Mouse (Mus musculus) myocyte (in vitro differentiated cells): ENCODE data around the gene Tubgcp2.

Experiments
- MYOD1 ChIP-seq, 3 experiments: IDR thresholded peaks; one replicate each; pipeline ENCODE4 v1.6.1; 2011; ENCODE audit warnings: control low read depth in 2 of 3, low read depth in 2 of 3, mild to moderate bottlenecking in 2 of 3, moderate library complexity in 1 of 3; ENCODE audit not compliant: insufficient read length in 2 of 3, control insufficient read depth in 1 of 3
- POLR2A ChIP-seq: IDR thresholded peaks from one replicate; pipeline ENCODE4 v1.6.1; 2011; ENCODE audit warnings: low read depth, mild to moderate bottlenecking, control low read depth, moderate library complexity; ENCODE audit not compliant: insufficient read length
- USF1 ChIP-seq: IDR thresholded peaks from one replicate; pipeline ENCODE4 v1.6.1; 2011; ENCODE audit warnings: low read depth, mild to moderate bottlenecking, control low read depth, moderate library complexity

GRCm38 (mm10) chr7:139957437-139957836 is 79.0 kb downstream of the Tubgcp2 start:
- no peak for TF ChIP-seq USF1
- no peak for TF ChIP-seq POLR2A
- no peak for TF ChIP-seq MYOD1 (IDR thresholded peaks at IDR 0.05; ENCODE audit: control insufficient read depth in 1 of 3, insufficient read length in 2 of 3, low read depth in 2 of 3)
